Mouse (Mus musculus) embryonic facial prominence, embryonic 10.5 days (tissue): Measurements from ENCODE around the gene Hhip. TPM values are rescaled to one million over a fixed set of nuclear protein-coding genes. Genes with fewer than 3 reads are reported as not detected.
A peak's percentile ranks its signal among the peaks of the same experiment; 100 is the strongest.

Experiments used
- DNase-seq: peaks from one replicate; pipeline ENCODE4 v3.0.0-alpha.2; 2017; ENCODE audit warnings: low spot score
- H3K27ac ChIP-seq: fragments of 300-500 bp; sonication (generic); replicated peaks from 2 replicates; pipeline ENCODE4 v1.5.1; 2016; ENCODE audit warnings: mild to moderate bottlenecking
- H3K27me3 ChIP-seq: fragments of 300-500 bp; sonication (generic); replicated peaks from 2 replicates; pipeline ENCODE4 v1.6.1; 2016; ENCODE audit warnings: low read depth, mild to moderate bottlenecking; ENCODE audit not compliant: poor library complexity, severe bottlenecking
- H3K36me3 ChIP-seq: fragments of 300-500 bp; sonication (generic); replicated peaks from 2 replicates; pipeline ENCODE4 v1.6.1; 2016; ENCODE audit warnings: mild to moderate bottlenecking, moderate library complexity
- H3K4me1 ChIP-seq: fragments of 300-500 bp; sonication (generic); 2 replicates; pipeline ENCODE4 v1.6.1; 2016
- H3K4me3 ChIP-seq: fragments of 300-500 bp; sonication (generic); 2 replicates; pipeline ENCODE4 v1.5.1; 2016; ENCODE audit warnings: mild to moderate bottlenecking, moderate library complexity
- H3K9me3 ChIP-seq: fragments of 300-500 bp; sonication (generic); 2 replicates; pipeline ENCODE4 v1.6.1; 2016; ENCODE audit warnings: mild to moderate bottlenecking
- WGBS: fragments of 180-500 bp; shearing (Covaris S2); methylation state at CpG from one replicate; pipeline ENCODE4 v1.1.7; 2016; 5-methylcytosine and 5-hydroxymethylcytosine counted together
- polyA plus RNA-seq: library from polyadenylated mRNA; unstranded; fragments of >200 nt; fragmentation: Nextera tagmentation; extraction: Ambion mirVana; gene quantifications from 2 replicates; pipeline ENCODE4 v1.2.1, GENCODE M21; 2016

Gene Hhip
- polyA plus RNA-seq, 1 experiment from 2014 or later: 3.6 TPM

GRCm38 (mm10) chr8:79982144-79982543 is 75.7 kb downstream of the Hhip start:
- peak; percentile 44 for DNase-seq
- WGBS: 54% methylated on average over 4 of the region's 4 CpGs
- H3K9me3 ChIP-seq: no peaks in the 10 kb centered on the region

GRCm38 (mm10) chr8:79966159-79966558 is 91.6 kb downstream of the Hhip start:
- H3K9me3 ChIP-seq: no peaks in the 10 kb centered on the region
- no peak overlapping the region for H3K27ac ChIP-seq
- no peaks in the 10 kb centered on the region for H3K36me3 ChIP-seq
- WGBS: 69% methylated on average over 6 of the region's 6 CpGs
- H3K4me1 ChIP-seq: no peaks in the 10 kb centered on the region
- H3K4me3 ChIP-seq: no peak overlapping the region
- no peaks in the 10 kb centered on the region for H3K27me3 ChIP-seq
- DNase-seq: no peak

More at GRCm38 (mm10) chr8:79982144-79982543, 75.7 kb downstream of the Hhip start:
- Histone ChIP-seq H3K27me3 (no peaks in the 10 kb centered on the region), H3K36me3 (no peaks in the 10 kb centered on the region), H3K4me1 (peaks cover 28% of the 10 kb centered on the region), H3K4me3 (no peak overlapping the region), H3K27ac (no peak overlapping the region)

- H3K36me3 ChIP-seq: no peaks in the 10 kb centered on the region
- H3K27me3 ChIP-seq: no peaks in the 10 kb centered on the region
- H3K9me3 ChIP-seq: no peaks in the 10 kb centered on the region
- 16% methylated on average over 3 of the region's 3 CpGs for WGBS
- H3K4me1 ChIP-seq: no peaks in the 10 kb centered on the region
- no peak overlapping the region for H3K27ac ChIP-seq
- H3K4me3 ChIP-seq: no peak overlapping the region
- peak; percentile 35 for DNase-seq
Observed at GRCm38 (mm10) chr8:79952857-79953256, 104.9 kb downstream of the Hhip start.

GRCm38 (mm10) chr8:79950376-79950775 is 107.4 kb downstream of the Hhip start:
- Histone ChIP-seq H3K4me3 (no peak overlapping the region), H3K27ac (no peak overlapping the region), H3K4me1 (no peaks in the 10 kb centered on the region), H3K9me3 (no peaks in the 10 kb centered on the region), H3K36me3 (no peaks in the 10 kb centered on the region), H3K27me3 (no peaks in the 10 kb centered on the region)
- WGBS: 88% methylated on average over 3 of the region's 3 CpGs
- no peak for DNase-seq

DNA sequence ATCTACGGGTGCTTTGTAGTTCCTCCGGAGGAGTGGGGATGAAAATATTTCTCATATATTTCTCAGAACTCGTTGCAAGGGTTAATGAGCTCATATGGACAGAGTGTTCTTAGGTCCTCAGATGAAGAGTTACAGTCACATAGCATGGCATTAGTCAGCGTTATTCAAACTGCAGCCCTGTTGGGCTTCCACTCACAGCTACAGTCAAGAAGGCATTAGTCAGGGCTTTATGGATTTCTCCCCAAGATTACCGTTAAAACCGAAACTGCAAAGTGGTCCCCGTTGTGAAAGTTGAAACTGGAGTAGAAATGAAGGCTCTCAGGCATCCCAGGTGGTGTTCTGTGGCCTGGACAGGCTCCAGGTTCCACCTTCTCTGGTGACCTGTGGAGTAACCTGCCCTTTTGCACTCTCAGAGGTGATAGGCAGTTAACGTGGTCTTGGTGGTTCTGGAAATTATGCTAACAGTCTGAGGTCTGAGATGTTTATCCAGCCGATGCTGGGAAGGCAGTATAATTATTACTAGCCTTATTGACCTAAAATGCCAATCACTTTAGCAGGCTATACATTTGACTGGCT is 112.2 kb downstream of the Hhip start:
- 75% methylated on average over 9 of the region's 9 CpGs for WGBS
- H3K27me3 ChIP-seq: no peaks in the 10 kb centered on the region
- no peak overlapping the region for H3K27ac ChIP-seq
- H3K4me1 ChIP-seq: no peaks in the 10 kb centered on the region
- DNase-seq: no peak
- no peak overlapping the region for H3K4me3 ChIP-seq
- H3K9me3 ChIP-seq: no peaks in the 10 kb centered on the region
- no peaks in the 10 kb centered on the region for H3K36me3 ChIP-seq

DNA sequence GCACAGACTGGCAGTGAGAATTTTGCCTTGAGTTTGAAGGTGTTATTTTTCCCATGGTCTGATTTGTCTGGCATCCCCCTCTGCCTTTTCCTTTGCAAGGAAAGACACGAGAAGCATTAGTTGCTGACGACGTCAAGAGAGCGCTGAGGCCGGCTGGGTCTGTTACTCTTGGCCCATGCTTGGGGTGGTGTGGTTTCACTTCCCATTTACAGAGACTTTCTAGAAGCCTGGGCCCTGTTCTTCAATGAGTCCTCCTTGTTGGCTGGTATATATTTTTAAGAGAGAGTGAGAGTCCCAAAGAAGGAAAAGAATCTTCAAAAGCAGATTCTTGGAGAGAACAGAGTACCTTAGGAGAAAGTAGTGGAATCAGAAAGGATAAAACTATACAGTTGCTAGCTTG is 116.7 kb downstream of the Hhip start:
- H3K4me1 ChIP-seq: peaks cover 14% of the 10 kb centered on the region
- no peak overlapping the region for H3K27ac ChIP-seq
- WGBS: 95% methylated on average over 5 of the region's 5 CpGs
- H3K36me3 ChIP-seq: no peaks in the 10 kb centered on the region
- no peaks in the 10 kb centered on the region; the same call in 1 of the 2 replicates for H3K9me3 ChIP-seq
- no peak for DNase-seq
- no peaks in the 10 kb centered on the region for H3K27me3 ChIP-seq
- no peak overlapping the region for H3K4me3 ChIP-seq

GRCm38 (mm10) chr8:79936856-79937445 is 120.9 kb downstream of the Hhip start:
- 52% methylated on average over 9 of the region's 9 CpGs for WGBS
- DNase-seq: peak; percentile 14
- no peaks in the 10 kb centered on the region for H3K36me3 ChIP-seq
- peaks cover 25% of the 10 kb centered on the region for H3K4me1 ChIP-seq
- peak overlapping the region; percentile 14; the same call in 1 of the 2 replicates for H3K27ac ChIP-seq
- H3K27me3 ChIP-seq: no peaks in the 10 kb centered on the region
- H3K9me3 ChIP-seq: no peaks in the 10 kb centered on the region; the same call in 1 of the 2 replicates
- H3K4me3 ChIP-seq: no peak overlapping the region

GRCm38 (mm10) chr8:79935793-79936192 is 122.0 kb downstream of the Hhip start:
- no peaks in the 10 kb centered on the region for H3K27me3 ChIP-seq
- H3K4me1 ChIP-seq: peaks cover 25% of the 10 kb centered on the region
- no peak overlapping the region for H3K27ac ChIP-seq
- H3K4me3 ChIP-seq: no peak overlapping the region
- H3K36me3 ChIP-seq: no peaks in the 10 kb centered on the region
- DNase-seq: peak; percentile 48
- no peaks in the 10 kb centered on the region; the same call in 1 of the 2 replicates for H3K9me3 ChIP-seq
- WGBS: 42% methylated on average over 7 of the region's 7 CpGs

DNA sequence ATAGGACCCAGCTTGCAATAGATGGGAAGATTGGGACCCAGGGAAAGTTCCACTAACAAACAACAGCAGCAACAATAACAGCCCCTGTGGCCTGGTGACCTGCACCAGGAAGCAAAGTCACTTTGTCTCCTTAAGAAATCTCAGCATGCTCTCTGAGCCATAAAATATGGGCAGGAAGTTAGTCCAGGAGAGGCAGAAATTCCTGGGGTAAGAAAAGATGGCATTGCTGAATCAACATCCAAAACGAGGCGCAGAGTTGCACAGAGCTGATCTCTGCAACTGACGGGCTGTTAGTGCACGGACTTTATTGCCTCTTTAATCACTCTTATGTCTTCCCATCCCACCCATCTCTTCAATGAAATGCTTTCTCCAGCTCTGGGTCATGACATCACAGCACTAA is 128.6 kb downstream of the Hhip start:
- 56% methylated on average over 4 of the region's 4 CpGs for WGBS
- H3K4me3 ChIP-seq: no peak overlapping the region
- no peak overlapping the region for H3K27ac ChIP-seq
- no peaks in the 10 kb centered on the region for H3K36me3 ChIP-seq
- no peaks in the 10 kb centered on the region for H3K27me3 ChIP-seq
- H3K9me3 ChIP-seq: no peaks in the 10 kb centered on the region
- H3K4me1 ChIP-seq: peaks cover 9% of the 10 kb centered on the region
- no peak for DNase-seq

DNA sequence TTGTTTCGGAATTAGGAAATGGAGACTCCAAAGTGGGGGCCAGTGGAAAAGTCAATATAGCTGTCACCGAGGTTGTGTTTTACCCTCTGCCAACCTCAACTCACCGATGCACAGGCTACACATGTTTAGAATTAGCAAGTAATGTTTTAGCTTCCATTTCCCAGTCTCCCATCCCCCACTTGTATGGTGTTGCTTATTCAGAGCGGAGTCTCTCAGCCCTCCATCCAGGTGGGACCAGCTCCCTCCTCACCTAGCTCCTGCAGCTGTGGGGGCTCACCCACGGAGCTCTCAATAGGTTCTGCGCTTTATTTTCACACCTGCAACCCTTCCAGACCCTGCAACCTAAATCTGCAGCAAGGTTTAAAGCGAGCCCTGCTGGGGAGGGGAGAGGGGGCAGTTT is 140.6 kb downstream of the Hhip start:
- Histone ChIP-seq H3K27me3 (no peaks in the 10 kb centered on the region), H3K4me3 (no peak overlapping the region), H3K9me3 (no peaks in the 10 kb centered on the region), H3K36me3 (no peaks in the 10 kb centered on the region), H3K4me1 (peaks cover 7% of the 10 kb centered on the region), H3K27ac (no peak overlapping the region)
- DNase-seq: peak; percentile 15
- 60% methylated on average over 7 of the region's 7 CpGs for WGBS
